Mouse (Mus musculus) thymus, adult 2 months (tissue): ENCODE results near the gene Igf1r.

Experiments
- CTCF ChIP-seq: fragments of 200-500 bp; IDR thresholded peaks from 2 replicates; pipeline ENCODE4 v1.5.1; 2012; ENCODE audit warnings: mild to moderate bottlenecking, control low read depth, low read length, moderate library complexity, borderline replicate concordance; ENCODE audit not compliant: control insufficient read depth, poor library complexity, insufficient read depth; ENCODE audit errors: extremely low read depth
- POLR2A ChIP-seq: fragments of 200-500 bp; IDR thresholded peaks from 2 replicates; pipeline ENCODE4 v1.6.1; 2012; ENCODE audit warnings: mild to moderate bottlenecking, low read length, control low read depth, moderate library complexity; ENCODE audit not compliant: control insufficient read depth, poor library complexity, insufficient read depth; ENCODE audit errors: extremely low read depth

DNA sequence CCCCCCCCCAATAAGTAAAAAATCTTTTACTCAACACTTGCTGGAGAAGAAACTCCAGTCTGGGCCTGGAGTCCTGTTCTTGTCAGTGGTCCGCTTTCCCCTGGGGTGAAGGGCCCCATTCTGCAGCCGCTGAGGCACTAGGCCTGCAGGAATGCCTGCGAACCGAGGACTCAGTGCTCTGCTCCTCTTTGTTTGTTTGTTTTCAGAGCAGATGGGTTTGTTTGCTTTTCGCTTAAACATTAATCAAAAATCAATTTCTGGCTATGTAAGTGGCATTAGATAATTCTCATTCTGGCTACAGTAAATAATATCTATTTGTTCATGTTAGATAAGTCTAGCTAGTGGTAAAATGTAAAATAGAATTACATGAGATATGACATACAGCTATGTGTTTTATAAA is 167.0 kb downstream of the Igf1r start:
- TF ChIP-seq POLR2A (no peak), CTCF (no peak)
